Mouse (Mus musculus) retina, adult 2 months (tissue): ENCODE measurements around the gene Krt26.

Source experiments
- DNase-seq: peaks from one replicate; pipeline ENCODE4 v3.0.0-alpha.2; 2012; ENCODE audit warnings: low read depth, low spot score

The Krt26 gene

GRCm38 (mm10) chr11:99337866-99338265, at the start of gene Krt26:
Gene Krt26, minus strand, starts transcription at chr11:99337966.
- no peak for DNase-seq

- peak; percentile 69 for DNase-seq
Observed at GRCm38 (mm10) chr11:99385813-99386721, 48.3 kb upstream of the Krt26 start.

GRCm38 (mm10) chr11:99379568-99379967, 41.8 kb upstream of the Krt26 start:
- peak; percentile 66 for DNase-seq

DNA sequence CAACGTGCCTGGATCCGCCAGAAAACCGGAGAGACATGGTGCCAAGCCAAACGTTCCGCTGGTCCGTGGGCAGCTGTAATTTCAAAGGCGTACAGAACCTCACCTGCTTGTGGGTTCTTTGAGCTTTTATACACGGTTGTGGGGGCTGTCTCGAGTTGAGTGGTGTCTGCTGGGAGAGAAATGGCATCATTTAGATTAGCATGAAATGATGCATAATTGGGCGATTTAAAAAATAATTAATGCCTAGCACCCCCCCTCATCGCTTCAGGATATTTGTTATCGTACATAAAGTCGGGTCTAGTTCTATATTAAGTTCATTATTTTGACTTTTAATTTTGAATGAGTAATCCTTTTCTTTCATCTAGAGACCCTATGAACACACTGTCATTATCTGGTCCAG, 37.0 kb upstream of the Krt26 start, which contains the start of gene Krt28:
Gene Krt28 (minus strand): TSS at position 101 of the 400 bp plus-strand sequence.
- no peak for DNase-seq

DNA sequence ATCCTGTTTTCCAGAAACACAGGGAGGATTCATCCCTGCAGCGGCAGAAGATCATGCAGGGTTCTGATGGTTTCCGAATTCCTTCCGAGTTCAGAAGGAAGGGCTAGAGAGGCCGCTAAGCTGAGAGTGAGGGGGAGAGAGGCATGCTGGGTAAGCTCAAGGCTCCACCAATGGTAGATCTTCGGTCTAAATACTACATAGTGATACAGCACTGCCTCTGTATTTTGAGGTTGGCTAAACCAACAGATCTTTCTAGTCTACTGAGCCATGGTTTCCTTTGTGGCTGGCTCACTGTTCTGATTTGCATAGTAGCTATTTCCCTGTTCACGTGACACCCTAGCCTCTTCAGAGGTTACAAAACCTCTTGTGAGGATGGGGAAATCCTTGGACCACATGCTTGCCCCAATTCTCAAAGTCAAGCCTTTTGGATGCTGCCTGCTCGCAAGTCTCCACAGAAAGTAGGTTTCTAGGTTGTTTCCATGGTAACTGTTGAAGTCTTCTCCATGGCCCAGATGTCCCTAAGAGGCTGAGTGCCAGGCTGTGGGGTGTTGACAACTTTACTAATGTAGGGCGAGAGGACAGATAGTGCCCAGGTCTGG, 32.2 kb upstream of the Krt26 start:
- DNase-seq = no peak

DNA sequence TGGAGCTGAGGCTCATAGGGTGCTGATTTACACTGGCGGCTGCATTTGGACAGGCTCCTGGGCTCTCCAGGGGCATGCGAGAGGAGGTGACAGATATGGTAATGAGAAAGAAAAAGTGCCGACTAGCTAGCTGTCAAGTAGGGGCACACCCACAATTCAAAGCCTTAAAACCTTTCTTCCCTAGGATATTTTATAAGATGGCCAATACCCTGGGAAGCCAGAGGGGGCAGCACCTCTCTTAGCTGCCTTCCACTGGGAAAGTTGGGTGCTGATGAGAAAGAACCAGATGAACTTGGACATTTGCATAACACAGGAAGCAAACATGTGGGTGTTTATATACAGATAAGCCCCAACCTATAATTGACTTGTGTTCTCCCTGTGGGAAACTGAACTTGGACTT, 31.5 kb upstream of the Krt26 start:
- no peak for DNase-seq

DNA sequence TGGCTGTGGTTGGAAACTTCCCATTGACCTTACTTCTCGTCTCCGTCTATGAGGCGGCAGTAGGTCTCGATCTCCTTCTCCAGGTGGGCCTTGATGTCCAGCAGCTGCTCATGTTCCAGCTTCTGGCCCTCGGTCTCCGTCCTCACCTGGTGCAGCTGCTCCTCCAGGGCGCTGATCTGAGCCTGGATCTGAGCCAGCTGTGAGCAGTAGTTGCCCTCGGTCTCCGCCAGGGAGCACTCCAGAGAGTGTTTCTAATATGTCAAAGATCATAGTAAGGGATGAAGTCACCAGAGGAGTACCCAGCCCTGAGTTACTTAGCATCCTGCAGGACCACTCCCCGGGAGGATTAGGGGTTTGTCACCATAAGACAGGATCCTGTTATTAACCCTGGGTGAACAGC, 29.0 kb upstream of the Krt26 start:
- DNase-seq = no peak

DNA sequence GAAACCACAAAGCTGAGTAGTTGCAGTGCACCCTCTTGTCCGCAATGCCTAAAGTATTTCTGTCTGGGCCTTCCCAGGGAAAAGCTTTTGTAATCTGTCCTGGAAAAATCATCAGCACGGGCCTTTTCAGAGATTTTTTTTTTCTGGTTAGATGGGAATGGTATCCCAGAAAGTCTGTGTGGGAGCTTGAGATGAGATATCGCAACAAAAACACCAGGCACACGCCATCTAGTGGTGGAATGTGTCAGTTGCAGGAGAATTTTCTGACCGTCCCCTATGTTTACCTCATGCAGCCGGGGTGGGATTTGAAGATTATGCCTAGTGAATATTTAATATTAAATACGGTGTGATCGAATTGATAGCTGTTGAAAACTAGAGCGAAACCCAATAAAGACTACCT, 26.6 kb upstream of the Krt26 start:
- DNase-seq = no peak

DNA sequence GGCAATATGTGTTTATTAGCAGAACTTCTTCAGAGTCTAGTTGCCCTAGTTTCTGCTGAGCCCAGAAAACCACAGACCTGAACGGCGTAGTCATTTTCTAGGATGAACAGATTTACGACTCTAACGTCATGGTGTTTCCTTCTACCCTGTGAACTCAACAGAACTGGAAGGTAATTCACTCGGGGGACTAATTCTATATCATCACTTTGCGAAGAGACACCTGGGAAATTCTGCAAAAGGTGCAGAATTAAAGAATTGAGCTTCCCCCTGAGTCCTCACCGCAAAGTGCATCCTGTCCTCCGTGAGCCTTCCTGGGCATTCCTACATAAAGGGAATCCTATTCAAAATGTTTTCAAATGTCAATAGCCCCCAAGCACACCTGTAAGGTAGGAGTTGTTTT, 23.7 kb upstream of the Krt26 start:
- DNase-seq = no peak

GRCm38 (mm10) chr11:99351004-99351403, 13.2 kb upstream of the Krt26 start, which contains the start of gene Krt27:
Gene Krt27, minus strand, starts transcription at chr11:99351104.
- no peak for DNase-seq

DNA sequence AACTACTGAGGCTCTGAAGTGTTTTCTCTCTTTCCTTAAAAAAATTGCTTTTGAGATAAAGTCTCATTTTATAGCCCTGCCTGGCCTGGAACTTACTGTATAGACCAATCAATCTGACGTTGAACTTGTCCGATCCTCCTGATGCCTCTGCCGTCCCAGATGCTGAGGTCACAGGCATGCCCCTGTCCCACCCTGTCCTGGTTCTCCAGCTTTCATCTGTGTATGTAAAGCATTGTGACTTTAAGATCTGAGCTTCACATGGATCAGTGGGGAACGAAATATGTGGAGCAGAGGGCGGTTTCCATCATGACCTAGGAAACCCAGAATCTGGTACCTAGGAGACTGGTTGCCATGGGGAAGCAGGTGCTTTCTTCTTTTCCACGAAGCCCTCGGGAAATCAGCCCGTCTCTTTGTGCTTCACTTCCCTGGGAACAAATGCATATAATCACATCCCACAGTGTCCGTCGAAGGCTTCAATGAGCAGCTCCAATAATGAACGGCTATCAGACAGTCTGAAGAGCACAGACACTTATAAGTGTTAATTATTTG, 1.6 kb upstream of the Krt26 start:
- no peak for DNase-seq

- no peak for DNase-seq
Observed at GRCm38 (mm10) chr11:99333426-99333825, 4.3 kb downstream of the Krt26 start.

DNA sequence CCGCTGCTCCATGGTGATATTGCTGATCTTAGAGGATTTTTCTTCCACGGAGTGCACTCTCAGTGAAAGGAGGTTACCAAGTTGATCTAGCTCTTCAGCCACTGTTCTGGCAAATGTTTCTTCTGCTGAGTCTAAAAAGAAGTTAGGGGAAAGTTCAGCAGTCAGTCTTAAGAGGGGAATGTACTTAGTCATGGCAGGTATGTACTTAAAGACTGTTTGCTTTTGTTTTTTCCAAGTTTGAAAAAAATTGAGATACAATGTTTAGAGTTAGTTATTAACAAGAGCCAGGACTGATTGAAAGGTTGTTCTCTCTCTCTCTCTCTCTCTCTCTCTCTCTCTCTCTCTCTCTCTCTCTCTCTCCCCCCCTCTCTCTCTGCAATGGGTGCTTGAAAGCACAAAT, 8.1 kb downstream of the Krt26 start:
- no peak for DNase-seq

DNA sequence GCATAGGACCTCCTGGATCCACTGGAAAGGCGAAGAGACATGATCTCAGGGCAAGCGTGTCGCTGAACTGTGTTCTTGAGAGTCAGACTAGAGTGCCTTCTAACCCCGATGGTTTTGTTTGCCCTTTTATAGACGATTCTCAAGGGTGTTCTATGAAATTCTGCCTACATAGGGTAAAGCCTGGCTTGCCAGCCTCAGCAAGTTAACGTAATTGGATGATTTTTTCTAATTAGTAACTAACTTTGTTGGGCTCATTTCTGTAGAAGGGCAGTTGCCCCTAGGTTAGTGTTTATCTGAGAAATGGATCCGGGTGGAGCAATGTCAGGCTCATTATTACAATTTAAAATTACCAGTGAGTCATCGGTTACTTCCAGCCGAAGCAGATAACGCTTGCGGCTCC, 14.9 kb downstream of the Krt26 start, which contains the start of gene Krt25:
Gene Krt25 (minus strand): TSS at position 101 of the 400 bp plus-strand sequence.
- DNase-seq = no peak

DNA sequence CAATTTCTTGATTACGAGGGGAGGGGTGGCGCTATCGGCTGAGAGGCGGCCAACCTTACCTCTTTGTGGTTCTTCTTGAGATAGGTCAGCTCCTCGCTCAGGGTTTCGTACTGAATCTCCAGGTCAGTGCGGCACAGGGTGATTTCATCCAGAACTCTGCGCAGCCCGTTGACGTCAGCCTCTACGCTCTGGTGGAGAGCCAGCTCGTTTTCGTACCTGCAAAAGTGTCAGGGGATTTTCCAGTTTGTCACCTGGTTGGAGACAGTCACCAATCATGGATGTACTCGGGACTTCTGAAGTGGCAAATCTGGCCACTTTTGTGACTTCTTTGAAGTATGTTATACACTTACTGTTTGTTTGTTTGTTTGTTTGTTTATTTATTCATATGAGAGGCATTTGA, 16.7 kb downstream of the Krt26 start:
- DNase-seq = no peak

GRCm38 (mm10) chr11:99319127-99319526, 18.6 kb downstream of the Krt26 start:
- no peak for DNase-seq

GRCm38 (mm10) chr11:99316543-99316942, 21.2 kb downstream of the Krt26 start:
- DNase-seq = no peak

DNA sequence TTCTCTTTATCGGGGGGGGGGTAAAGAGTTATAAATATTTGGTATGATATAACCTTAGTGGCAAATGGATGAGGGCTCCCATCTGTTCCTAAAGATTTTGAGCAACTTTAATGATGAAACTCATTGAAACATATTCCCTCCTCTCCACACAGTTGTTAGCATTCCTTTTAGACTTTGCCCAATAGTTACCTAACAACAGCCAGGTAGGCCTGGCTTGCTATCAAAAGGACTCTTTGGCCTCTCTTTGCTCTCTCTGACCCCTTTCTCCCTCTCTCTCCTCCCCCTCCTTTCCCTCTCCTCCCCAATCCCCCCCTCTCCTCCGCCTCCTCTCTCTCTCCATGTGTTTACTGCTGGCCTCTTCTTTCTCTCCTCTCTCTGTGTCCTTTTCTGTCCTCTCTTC, 23.2 kb downstream of the Krt26 start:
- no peak for DNase-seq

GRCm38 (mm10) chr11:99310882-99311281, 26.9 kb downstream of the Krt26 start:
- DNase-seq = peak; percentile 15

DNA sequence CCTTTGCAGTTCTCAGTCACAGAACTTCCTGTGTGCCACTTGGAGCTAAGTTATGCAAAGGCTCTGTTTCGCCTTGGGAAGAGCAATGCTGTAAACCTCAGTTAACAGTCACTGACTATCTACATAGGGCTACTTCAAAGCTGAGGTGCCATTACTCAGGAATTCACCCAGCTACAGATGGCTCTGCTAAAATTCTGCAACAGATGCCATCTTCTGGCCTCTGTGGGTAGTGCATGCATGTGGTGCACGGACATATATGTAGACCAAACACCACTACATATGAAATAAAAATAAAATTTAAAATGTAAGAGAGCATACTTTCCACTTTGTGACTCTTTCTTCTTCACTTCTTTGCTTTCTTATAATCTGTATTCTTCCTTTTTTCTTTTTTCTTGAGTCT, 30.2 kb downstream of the Krt26 start:
- peak; percentile 33 for DNase-seq

DNA sequence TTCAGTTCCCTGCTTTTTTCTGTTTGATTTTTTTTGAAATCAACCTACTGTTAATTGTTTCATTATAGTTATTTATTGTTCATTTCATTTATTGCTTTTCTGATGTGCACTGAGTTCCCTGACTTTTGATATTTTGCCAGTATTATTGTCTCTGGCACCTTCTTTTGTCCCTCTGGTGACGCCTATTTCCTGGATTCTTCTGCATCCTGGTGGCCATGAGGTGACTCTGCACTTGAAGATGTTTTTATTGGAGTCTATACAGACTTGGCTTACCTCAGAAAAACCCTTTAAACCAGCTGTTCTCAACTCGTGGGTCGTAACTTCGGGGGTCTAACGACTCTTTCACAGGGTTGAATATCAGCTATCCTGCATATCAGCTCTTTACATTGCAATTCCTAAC, 42.7 kb downstream of the Krt26 start:
- no peak for DNase-seq

GRCm38 (mm10) chr11:99292846-99293245, 44.9 kb downstream of the Krt26 start:
- no peak for DNase-seq
